Mouse (Mus musculus) cerebellum, adult (tissue): ENCODE measurements at regions not wholly inside any gene's neighbourhood (a gene's known extent, or its start where the extent isn't known, plus 50 kb on each side); places are given as distances from the start of the nearest gene placed in this dataset.

ENCODE experiments used
- ATAC-seq: cut with Nextera tagmentation; 2 replicates; pipeline ENCODE4 v1.9.2; 2017; ENCODE audit warnings: mild to moderate bottlenecking, moderate library complexity, mixed read lengths; ENCODE audit not compliant: insufficient number of reproducible peaks, low FRiP score, low TSS enrichment

GRCm38 (mm10) chrX:17965375-17965774 lies 180.3 kb upstream of the Dusp21 start:
- ATAC-seq: peak; percentile 89

GRCm38 (mm10) chrX:18014361-18014760 lies 131.3 kb upstream of the Dusp21 start:
- ATAC-seq: no peak

- no peak for ATAC-seq
These were observed 97.0 kb upstream of the Dusp21 start for GRCm38 (mm10) chrX:18048621-18049020.

GRCm38 (mm10) chrX:18081449-18081848 lies 64.2 kb upstream of the Dusp21 start:
- ATAC-seq: peak; percentile 79; the same call in 1 of the 2 replicates

GRCm38 (mm10) chrX:18093274-18093673 lies 52.4 kb upstream of the Dusp21 start:
- ATAC-seq: no peak
